Mouse (Mus musculus) CH12.LX (cell line): ENCODE measurements around the gene Ggct. TPM values are rescaled to one million over a fixed set of nuclear protein-coding genes. Genes with fewer than 3 reads are reported as not detected.

Experiments used
- DNase-seq: peaks from one replicate; pipeline ENCODE4 v3.0.0-alpha.2; 2013; ENCODE audit errors: extremely low read depth
- H3K27ac ChIP-seq: 2 replicates; pipeline ENCODE4 v1.5.1; 2012; ENCODE audit warnings: low read depth, mild to moderate bottlenecking, control low read depth, moderate library complexity; ENCODE audit not compliant: insufficient read depth
- H3K27me3 ChIP-seq: replicated peaks from 2 replicates; pipeline ENCODE3; 2012; ENCODE audit warnings: inconsistent platforms
- H3K36me3 ChIP-seq, 2 experiments: replicated peaks in 1 of 2; 2 replicates each; pipeline versions ENCODE3 to v1.6.1; 2012; ENCODE audit warnings: inconsistent platforms in 1 of 2, low read length in 1 of 2, mild to moderate bottlenecking in 1 of 2, mixed read lengths in 1 of 2, moderate library complexity in 1 of 2; ENCODE audit not compliant: control insufficient read depth in 1 of 2, insufficient read depth in 1 of 2
- H3K4me1 ChIP-seq, 2 experiments: 2 replicates each; pipeline ENCODE4 v1.6.1; 2012; ENCODE audit warnings: inconsistent platforms in 1 of 2, moderate library complexity in 1 of 2; ENCODE audit not compliant: insufficient read depth in 2 of 2, control insufficient read depth in 1 of 2
- H3K4me2 ChIP-seq: 2 replicates; pipeline ENCODE4 v1.6.1; 2012; ENCODE audit warnings: low read depth, mild to moderate bottlenecking, control low read depth; ENCODE audit not compliant: poor library complexity, insufficient read depth, severe bottlenecking
- H3K4me3 ChIP-seq, 3 experiments: fragments of 150-350 bp in 1 of 3; sonication (generic) in 1 of 3; replicated peaks in 1 of 3; 2 replicates each; pipeline versions ENCODE3 to v1.5.1; 2011 to 2012; ENCODE audit warnings: low read depth in 2 of 3, low read length in 2 of 3, mild to moderate bottlenecking in 2 of 3, moderate library complexity in 2 of 3, control low read depth in 1 of 3, improper control_type of control experiment in 1 of 3, inconsistent platforms in 1 of 3, mixed read lengths in 1 of 3; ENCODE audit not compliant: poor library complexity in 1 of 3
- H3K79me2 ChIP-seq: replicated peaks from 2 replicates; pipeline ENCODE4 v1.6.1; 2012; ENCODE audit warnings: mild to moderate bottlenecking, moderate library complexity; ENCODE audit not compliant: control insufficient read depth, poor library complexity, insufficient read depth, severe bottlenecking; ENCODE audit errors: extremely low read depth
- H3K9ac ChIP-seq: 2 replicates; pipeline ENCODE4 v1.6.1; 2012; ENCODE audit warnings: low read depth, mild to moderate bottlenecking, control low read depth, moderate library complexity; ENCODE audit not compliant: insufficient read depth
- H3K9me3 ChIP-seq: replicated peaks from 2 replicates; pipeline ENCODE3; 2012; ENCODE audit warnings: low read length, inconsistent platforms, mixed read lengths
- BHLHE40 ChIP-seq: IDR thresholded peaks from 2 replicates; pipeline ENCODE4 v1.6.1; 2011; ENCODE audit warnings: mild to moderate bottlenecking, low read depth, low read length, improper control_type of control experiment
- CHD1 ChIP-seq: IDR thresholded peaks from 2 replicates; pipeline ENCODE4 v1.6.1; 2012; ENCODE audit warnings: low read depth, low read length, improper control_type of control experiment, inconsistent platforms
- CHD2 ChIP-seq: IDR thresholded peaks from 2 replicates; pipeline ENCODE4 v1.6.1; 2011; ENCODE audit warnings: low read length, improper control_type of control experiment
- EP300 ChIP-seq: IDR thresholded peaks from 2 replicates; pipeline ENCODE4 v1.6.1; 2011; ENCODE audit warnings: low read length, improper control_type of control experiment
- GABPA ChIP-seq: IDR thresholded peaks from 2 replicates; pipeline ENCODE4 v1.6.1; 2012; ENCODE audit warnings: low read depth, low read length, improper control_type of control experiment, inconsistent platforms; ENCODE audit not compliant: insufficient replicate concordance
- JUN ChIP-seq: IDR thresholded peaks from 2 replicates; pipeline ENCODE4 v1.6.1; 2011; ENCODE audit warnings: low read depth, mild to moderate bottlenecking, low read length, improper control_type of control experiment, moderate library complexity; ENCODE audit not compliant: insufficient read depth
- JUND ChIP-seq: conservative IDR thresholded peaks from 2 replicates; pipeline ENCODE4 v1.6.1; 2011; ENCODE audit warnings: low read depth, low read length, improper control_type of control experiment
- KAT2A ChIP-seq: IDR thresholded peaks from 2 replicates; pipeline ENCODE4 v1.6.1; 2012; ENCODE audit warnings: low read length, improper control_type of control experiment, inconsistent platforms; ENCODE audit not compliant: insufficient replicate concordance
- MAFK ChIP-seq: IDR thresholded peaks from 2 replicates; pipeline ENCODE4 v1.6.1; 2011; ENCODE audit warnings: low read length, improper control_type of control experiment; ENCODE audit not compliant: insufficient replicate concordance
- MAZ ChIP-seq: IDR thresholded peaks from 2 replicates; pipeline ENCODE4 v1.6.1; 2012; ENCODE audit warnings: low read depth, mild to moderate bottlenecking, inconsistent platforms, low read length, improper control_type of control experiment, moderate library complexity
- MEF2A ChIP-seq: IDR thresholded peaks from 2 replicates; pipeline ENCODE4 v1.6.1; 2014; ENCODE audit warnings: low read depth, mild to moderate bottlenecking, inconsistent platforms, low read length, improper control_type of control experiment, borderline replicate concordance
- MYC ChIP-seq: IDR thresholded peaks from 2 replicates; pipeline ENCODE4 v1.6.1; 2011; ENCODE audit warnings: low read depth, mild to moderate bottlenecking, improper control_type of control experiment, low read length
- NELFE ChIP-seq: IDR thresholded peaks from 2 replicates; pipeline ENCODE4 v1.6.1; 2011; ENCODE audit warnings: low read depth, low read length, improper control_type of control experiment
- POLR2A ChIP-seq: IDR thresholded peaks from 2 replicates; pipeline ENCODE4 v1.6.1; 2011; ENCODE audit warnings: low read depth, mild to moderate bottlenecking, improper control_type of control experiment, low read length
- RAD21 ChIP-seq: IDR thresholded peaks from 2 replicates; pipeline ENCODE4 v1.6.1; 2011; ENCODE audit warnings: low read depth, mild to moderate bottlenecking, low read length, improper control_type of control experiment, moderate library complexity
- RCOR1 ChIP-seq: conservative IDR thresholded peaks from 2 replicates; pipeline ENCODE4 v1.6.1; 2012; ENCODE audit warnings: low read depth, mild to moderate bottlenecking, inconsistent platforms, low read length, improper control_type of control experiment
- TBP ChIP-seq: conservative IDR thresholded peaks from 2 replicates; pipeline ENCODE4 v1.6.1; 2011; ENCODE audit warnings: low read depth, low read length, improper control_type of control experiment
- USF2 ChIP-seq: conservative IDR thresholded peaks from 2 replicates; pipeline ENCODE4 v1.6.1; 2011; ENCODE audit warnings: low read depth, low read length, improper control_type of control experiment
- dilution Hi-C: fragments of 300-500 bp; cut with MboI; formaldehyde crosslinking; loops from 2 replicates; pipeline ENCODE4 v1.14.3; 2020; ENCODE audit warnings: low sequenced_read_pairs; ENCODE audit not compliant: extremely low pct_unique_long_range_greater_than_20kb, extremely low pct_ligation_motif_present
- in situ Hi-C: fragments of 300-500 bp; cut with MboI; formaldehyde crosslinking; loops from 3 replicates; pipeline ENCODE4 v1.14.3; 2019; ENCODE audit warnings: low sequenced_read_pairs, low pct_ligation_motif_present, low pct_unique_long_range_greater_than_20kb, mixed read lengths
- polyA plus RNA-seq: library from polyadenylated mRNA; unstranded; fragments of >175 nt; gene quantifications from 2 replicates; pipeline ENCODE4 v1.2.1, GENCODE M21; 2012; ENCODE audit warnings: low read depth; ENCODE audit not compliant: insufficient read length
- total RNA-seq, 2 experiments: library from RNA; depleted of rRNA; stranded (reverse); fragments of 300-350 nt in 1 of 2; fragments of >200 nt in 1 of 2; gene quantifications; 2 replicates each; pipeline ENCODE4 v1.2.3; 2012 to 2014

Ggct gene
- total and polyA plus RNA-seq, 3 experiments, result 9.8 to 24.5 (median 12.7) TPM

GRCm38 (mm10) chr6:55036731-55037130 is 44.0 kb upstream of the Ggct start:
- Histone ChIP-seq H3K79me2 (peaks cover 37% of the 10 kb centered on the region), H3K9ac (no peak overlapping the region), H3K27ac (no peak overlapping the region), H3K36me3 (peaks cover 2 to 12% of the 10 kb centered on the region in 2 experiments), H3K4me2 (no peak overlapping the region), H3K27me3 (peaks cover 12% of the 10 kb centered on the region), H3K4me3 (no peak overlapping the region), H3K4me1 (peaks cover 5 to 18% of the 10 kb centered on the region in 2 experiments; a peak in 3 of 4 replicates), H3K9me3 (peaks cover 6% of the 10 kb centered on the region)
- in situ Hi-C loops, result no loop called here
- TF ChIP-seq MYC (no peak), CHD2 (no peak), CHD1 (no peak), MAZ (no peak), RCOR1 (no peak), EP300 (no peak), MEF2A (no peak), TBP (no peak)
- no peak for DNase-seq
- dilution Hi-C loops, result no loop called here

- in situ Hi-C loops (no loop called here), dilution Hi-C loops (no loop called here)
- no peak overlapping the region for H3K27ac ChIP-seq
- H3K4me1 ChIP-seq, result no peaks in the 10 kb centered on the region
- no peak overlapping the region for H3K4me3 ChIP-seq
- H3K27me3 ChIP-seq, result peaks cover 16% of the 10 kb centered on the region
- H3K9me3 ChIP-seq, result peaks cover 3% of the 10 kb centered on the region
- no peak for DNase-seq
- H3K4me2 ChIP-seq, result no peak overlapping the region
- TF ChIP-seq JUND, result no peak
- TF ChIP-seq POLR2A, result no peak
- TF ChIP-seq KAT2A, result no peak
- TF ChIP-seq GABPA, result no peak
- no peak for TF ChIP-seq BHLHE40
- TF ChIP-seq NELFE, result no peak
- no peak for TF ChIP-seq USF2
- TF ChIP-seq CHD2, result no peak
- TF ChIP-seq MEF2A, result no peak
- no peak for TF ChIP-seq JUN
- TF ChIP-seq RAD21, result no peak
- TF ChIP-seq MAFK, result no peak
- no peaks in the 10 kb centered on the region for H3K79me2 ChIP-seq
- H3K36me3 ChIP-seq, result no peaks in the 10 kb centered on the region
- no peak overlapping the region for H3K9ac ChIP-seq
These were observed 34.9 kb upstream of the Ggct start for GRCm38 (mm10) chr6:55027642-55028041.
